Mouse (Mus musculus): ENCODE measurements around the gene Slc25a34.

The Slc25a34 gene

GRCm38 (mm10) chr4:141623666-141624065 lies at the start of gene Slc25a34:
Slc25a34 (minus strand) TSS chr4:141623821.
- DNase-seq: peak; percentile 99

DNA sequence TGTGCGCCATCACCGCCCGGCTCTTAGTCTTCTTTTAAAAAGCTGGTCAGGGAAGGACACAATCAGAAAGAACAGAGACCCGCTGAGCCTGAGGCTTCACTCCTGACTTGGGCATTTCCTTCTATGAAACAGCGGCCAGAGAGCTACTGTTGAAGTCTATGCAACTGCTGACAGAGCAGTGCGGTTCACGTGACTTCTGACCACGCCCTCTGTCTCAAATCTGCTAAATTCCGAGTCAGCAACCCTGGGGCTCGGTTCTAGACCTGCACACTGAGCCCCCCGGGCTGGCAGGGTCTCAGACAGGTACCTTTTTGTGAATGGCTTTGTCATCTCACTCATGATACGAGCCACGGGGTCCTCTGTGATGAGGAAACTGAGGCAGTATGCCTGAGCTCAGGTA lies 48.7 kb upstream of the Slc25a34 start:
- peak; percentile 93 for DNase-seq

DNA sequence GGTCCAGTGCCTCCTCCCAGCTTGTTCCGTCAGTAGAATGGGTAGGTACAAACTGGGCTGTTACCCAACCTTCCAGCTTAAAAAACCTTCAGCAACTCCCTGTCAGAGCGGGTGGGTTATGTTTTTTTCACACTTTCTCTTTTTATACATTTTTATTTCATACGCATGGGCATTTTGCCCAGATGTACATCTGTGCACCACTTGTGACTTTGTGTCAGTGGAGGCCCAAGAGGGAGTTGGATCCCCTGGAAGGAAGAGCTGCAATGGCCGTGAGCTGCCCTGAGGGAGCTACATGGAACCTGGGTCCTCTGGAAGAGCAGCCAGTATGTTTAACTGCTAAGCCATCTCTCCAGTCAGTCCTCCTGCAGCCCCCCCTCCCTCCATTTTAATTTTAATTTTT lies 47.8 kb upstream of the Slc25a34 start:
- DNase-seq: no peak

GRCm38 (mm10) chr4:141669898-141670712 lies 46.5 kb upstream of the Slc25a34 start:
- peak; percentile 97 for DNase-seq

DNA sequence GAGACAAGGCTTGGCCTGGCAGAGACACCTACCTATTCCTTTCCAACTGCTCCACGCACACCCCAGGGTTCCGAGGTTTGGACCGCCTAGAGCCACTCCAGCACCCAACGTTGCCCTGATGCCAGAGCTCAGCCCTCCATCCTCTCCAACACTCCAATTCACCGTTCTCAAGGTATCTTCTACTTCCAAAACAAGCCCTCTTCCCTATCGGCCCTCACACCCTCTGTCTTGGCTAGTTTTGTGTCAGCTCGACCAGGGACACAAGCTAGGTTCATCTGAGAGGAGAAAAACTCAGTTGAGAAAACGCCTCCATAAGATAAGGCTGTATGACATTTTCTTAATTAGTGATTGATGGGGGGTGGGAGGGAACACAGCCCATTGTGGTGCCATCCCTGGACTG lies 41.2 kb upstream of the Slc25a34 start, which contains the start of gene Plekhm2:
Gene Plekhm2, minus strand, starts transcription at position 101 of the 400 bp plus-strand sequence.
- no peak for DNase-seq

DNA sequence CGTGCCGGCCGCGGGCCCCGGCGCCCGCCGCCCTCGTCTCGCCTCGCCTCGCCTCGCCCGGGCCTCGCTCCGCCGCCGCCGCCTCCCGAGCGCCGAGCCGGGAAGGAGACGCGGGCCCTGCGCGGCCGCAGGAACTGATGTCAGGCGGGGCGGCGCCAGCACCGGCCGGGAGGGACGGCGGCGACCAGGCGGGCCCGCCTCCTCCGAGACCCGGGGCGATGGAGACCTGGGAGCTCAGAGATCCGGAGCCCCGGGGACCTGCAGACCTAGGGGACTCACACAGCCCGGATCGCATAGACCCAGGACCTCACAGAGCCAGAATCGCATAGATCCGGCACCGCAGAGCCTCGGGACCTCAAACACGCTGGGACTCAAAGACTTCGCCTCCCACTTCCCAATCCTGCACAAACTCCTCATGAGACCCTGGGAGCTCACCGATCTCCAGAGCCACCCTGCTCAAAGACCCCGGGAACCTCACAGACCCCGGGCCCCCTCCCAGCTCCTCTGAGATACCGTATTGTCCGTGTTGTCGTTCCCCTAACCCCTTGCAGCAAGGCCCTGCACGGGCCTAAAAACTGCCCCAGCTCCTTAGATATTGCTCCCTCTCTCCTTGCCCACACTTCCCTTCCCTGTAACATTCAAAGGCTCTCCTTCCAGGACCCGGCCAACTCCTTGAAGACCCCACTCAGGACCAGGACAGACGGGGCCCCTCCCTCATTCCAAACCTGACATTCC lies 40.6 kb upstream of the Slc25a34 start:
- peak; percentile 99 for DNase-seq

GRCm38 (mm10) chr4:141663122-141663931 lies 39.7 kb upstream of the Slc25a34 start:
- DNase-seq: peak; percentile 96

GRCm38 (mm10) chr4:141660884-141661283 lies 37.3 kb upstream of the Slc25a34 start:
- DNase-seq: no peak

- no peak for DNase-seq
Observed at GRCm38 (mm10) chr4:141659739-141660138, 36.1 kb upstream of the Slc25a34 start.

- DNase-seq: no peak
Observed at GRCm38 (mm10) chr4:141658846-141659484, 35.3 kb upstream of the Slc25a34 start.

DNA sequence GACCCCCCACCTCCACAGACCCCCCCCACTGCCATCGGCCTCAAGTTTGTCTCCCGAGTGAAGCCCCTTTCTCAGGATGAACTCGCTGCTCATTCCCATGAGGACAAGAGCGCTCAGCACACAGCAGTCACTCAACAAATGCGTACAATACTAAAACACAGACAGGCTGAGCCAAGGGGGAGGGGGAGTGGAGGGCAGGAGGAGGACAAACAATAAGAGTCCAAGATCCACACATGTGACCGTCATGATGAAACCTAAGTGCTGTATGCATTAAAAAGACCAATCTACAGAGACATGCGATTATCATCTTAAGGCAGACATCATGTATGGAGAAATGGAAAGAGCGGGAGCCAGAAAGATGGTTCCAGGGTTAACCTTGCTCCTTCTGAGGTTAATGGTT lies 33.3 kb upstream of the Slc25a34 start:
- DNase-seq: peak; percentile 89

DNA sequence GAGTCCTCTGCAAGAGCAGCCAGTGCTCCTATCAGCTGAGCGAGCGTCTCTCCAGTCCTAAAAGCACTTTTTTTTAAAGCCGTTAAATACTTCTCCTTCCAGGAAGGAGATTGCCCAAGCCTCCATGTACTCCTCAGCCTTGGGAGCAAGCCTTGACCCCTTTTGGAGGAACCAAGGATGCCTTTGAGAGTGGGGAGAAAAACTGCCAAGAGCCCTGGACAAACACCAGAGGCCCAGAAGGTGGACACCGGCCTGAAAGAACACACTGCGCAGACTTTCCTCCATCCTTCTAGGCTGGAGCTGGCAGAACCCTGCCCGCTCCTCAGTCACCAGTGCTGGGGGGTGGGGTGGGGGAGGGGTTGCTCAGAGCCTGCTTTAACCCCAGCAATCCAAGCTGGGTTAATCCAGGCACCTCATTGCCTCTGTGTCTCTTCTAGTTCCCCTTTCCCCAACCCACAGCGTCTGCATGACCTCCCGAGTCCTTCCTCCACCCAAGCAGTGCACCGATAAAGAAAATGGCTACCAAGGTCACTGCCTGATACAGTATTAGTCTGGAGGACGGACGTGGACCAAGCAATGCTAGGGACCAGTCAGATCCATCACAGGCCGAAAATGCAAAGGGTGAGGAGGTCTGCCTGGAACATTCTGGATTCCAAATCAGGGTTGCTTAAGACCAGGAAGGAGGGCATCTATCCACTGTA lies 32.4 kb upstream of the Slc25a34 start:
- DNase-seq: peak; percentile 97

DNA sequence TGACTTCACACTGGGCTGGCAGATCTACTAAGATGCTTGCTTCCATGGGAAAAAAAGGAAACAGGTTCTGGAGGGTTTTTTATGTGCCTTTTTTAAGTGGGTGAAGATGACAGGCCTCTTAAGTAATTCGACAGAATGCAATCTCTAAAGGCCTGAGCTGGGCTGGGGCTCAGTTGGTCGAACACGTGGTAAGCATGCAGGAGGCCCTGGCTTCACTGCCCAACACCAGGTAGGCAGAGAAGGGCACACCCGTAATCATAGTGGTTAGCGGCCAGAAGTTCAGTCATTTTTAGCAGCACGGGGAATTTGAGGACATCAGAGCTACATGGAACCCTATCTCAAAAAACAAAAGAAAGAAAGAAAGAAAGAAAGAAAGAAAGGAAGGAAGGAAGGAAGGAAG lies 30.9 kb upstream of the Slc25a34 start:
- DNase-seq: peak; percentile 96

DNA sequence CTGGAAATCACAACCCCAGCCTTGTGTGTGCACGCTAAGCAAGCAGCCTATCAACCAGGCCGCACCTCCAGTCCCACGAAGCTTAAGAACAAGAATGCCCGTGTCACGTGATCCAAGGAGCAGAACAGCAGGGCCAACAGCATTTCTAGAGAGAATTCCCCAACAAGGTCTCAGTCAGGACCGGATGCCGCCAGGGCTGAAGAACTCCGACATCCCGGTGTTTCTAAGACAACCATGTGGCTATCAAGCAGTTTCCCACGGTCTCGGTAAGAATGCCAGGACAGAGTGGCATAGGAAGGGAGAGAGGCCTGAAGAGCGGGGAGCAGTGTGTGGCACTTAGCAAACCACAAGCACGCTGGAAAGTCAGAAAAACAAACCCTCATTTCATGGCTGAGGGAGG lies 30.2 kb upstream of the Slc25a34 start:
- DNase-seq: peak; percentile 90

- DNase-seq: no peak
Observed at GRCm38 (mm10) chr4:141653044-141653443, 29.4 kb upstream of the Slc25a34 start.

DNA sequence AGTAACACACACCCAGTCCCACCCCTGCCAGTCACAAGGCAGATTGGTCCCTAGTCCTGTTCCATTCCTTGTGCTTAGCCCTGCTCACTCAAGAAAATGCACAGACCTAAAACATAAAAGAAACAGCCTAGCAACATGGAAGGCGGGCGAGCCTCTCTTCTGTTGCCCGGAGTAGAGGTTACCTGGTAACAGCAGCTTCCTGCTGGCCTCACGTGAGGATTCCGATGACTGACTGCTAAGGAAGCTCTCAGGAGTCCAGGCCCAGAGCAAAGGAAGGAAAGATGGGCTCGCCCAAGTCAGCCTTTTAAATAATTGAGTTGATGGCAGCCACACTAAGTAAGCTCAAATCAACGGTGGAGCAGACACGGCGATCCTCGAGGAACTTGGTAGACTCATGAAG lies 28.3 kb upstream of the Slc25a34 start:
- DNase-seq: no peak

GRCm38 (mm10) chr4:141651286-141651685 lies 27.7 kb upstream of the Slc25a34 start:
- peak; percentile 96 for DNase-seq

DNA sequence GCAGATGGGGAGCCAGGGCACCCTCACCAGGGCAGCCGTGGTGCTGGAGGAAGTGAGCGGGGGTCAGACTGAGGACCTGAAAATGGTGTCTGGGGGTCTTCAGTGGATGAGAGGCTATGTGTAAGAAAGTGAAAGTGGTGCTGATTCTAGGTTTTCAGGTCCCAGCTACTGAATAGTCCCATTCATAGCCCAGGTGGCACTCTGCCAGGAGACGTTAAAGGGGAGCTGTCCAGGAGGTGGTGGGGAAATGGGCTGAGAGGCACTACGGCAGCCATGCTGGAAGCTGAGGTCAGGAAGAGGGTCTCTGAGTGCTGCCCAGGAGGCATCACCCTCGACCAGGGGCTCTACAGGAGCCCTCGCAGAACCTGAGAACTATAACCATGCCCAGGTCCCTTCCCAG lies 25.6 kb upstream of the Slc25a34 start:
- no peak for DNase-seq

DNA sequence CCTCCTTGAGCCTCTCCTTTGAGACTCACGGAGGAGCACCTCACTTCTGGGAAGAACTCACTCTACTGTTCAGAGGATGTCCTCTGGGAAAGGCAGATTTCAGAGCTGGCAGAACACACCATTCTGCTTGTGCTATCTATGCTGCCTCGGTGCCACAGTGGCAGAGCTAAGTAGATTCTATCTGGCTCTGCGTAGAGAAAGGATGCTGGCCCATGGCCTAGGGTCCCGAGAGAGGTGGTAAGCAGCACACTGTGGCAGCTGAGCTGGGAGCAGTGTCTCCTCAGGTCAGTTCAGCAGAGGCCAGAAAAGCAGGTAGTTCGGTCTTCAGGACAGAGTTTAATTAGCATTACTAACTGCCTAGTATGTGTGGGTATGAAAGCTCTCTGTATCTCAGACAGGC lies 24.6 kb upstream of the Slc25a34 start:
- DNase-seq: peak; percentile 98

- no peak for DNase-seq
Observed at GRCm38 (mm10) chr4:141647187-141647586, 23.6 kb upstream of the Slc25a34 start.

- DNase-seq: no peak
Observed at GRCm38 (mm10) chr4:141645988-141646387, 22.4 kb upstream of the Slc25a34 start.
